Mouse (Mus musculus): ENCODE measurements around the gene Colgalt1. TPM values are rescaled to one million over a fixed set of nuclear protein-coding genes. Genes with fewer than 3 reads are reported as not detected.

Gene Colgalt1
- polyA plus RNA-seq, 1 experiment = 0.72 TPM

GRCm38 (mm10) chr8:71594324-71594722, 16.5 kb upstream of the Colgalt1 start:
- H3K36me3 ChIP-seq (ENCODE audit: control insufficient read depth) = peaks cover 15% of the 10 kb centered on the region
- TF ChIP-seq TAL1 (IDR thresholded peaks at IDR 0.05; ENCODE audit: low read length) (0 out of 3 replicates have a peak, but pooled peaks have one; percentile 15), GATA1 (IDR thresholded peaks at IDR 0.05; ENCODE audit: low read length) (no peak)
- H3K4me1 ChIP-seq (ENCODE audit: control insufficient read depth) = peaks cover 59% of the 10 kb centered on the region
- H3K9me3 ChIP-seq (ENCODE audit: control insufficient read depth, low read length) = no peaks in the 10 kb centered on the region
- H3K27me3 ChIP-seq (ENCODE audit: control insufficient read depth) = no peaks in the 10 kb centered on the region
- no peak overlapping the region for H3K4me3 ChIP-seq (replicated peaks)

DNA sequence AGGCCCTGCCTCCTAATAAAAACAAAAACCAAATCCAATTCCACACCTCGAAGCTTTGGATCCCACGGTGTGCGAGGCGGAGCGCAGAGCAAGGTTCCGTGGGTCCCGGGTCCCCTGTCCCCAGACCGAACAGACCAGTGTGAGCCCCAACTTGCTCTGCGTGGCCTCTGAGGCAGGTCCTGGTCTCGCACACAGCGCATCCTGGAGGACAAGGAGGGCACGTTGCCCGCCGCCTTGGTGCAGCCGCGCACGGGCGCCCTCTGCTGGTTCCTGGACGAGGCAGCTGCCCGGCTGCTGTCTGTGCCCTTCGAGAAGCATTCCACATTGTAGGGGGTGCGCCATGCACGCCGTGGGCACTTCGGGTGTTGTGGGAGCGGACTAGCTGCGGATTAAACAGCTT, 14.9 kb upstream of the Colgalt1 start:
- Histone ChIP-seq H3K9me3 (ENCODE audit: control insufficient read depth, low read length) (no peaks in the 10 kb centered on the region), H3K4me3 (replicated peaks) (no peak overlapping the region), H3K4me1 (ENCODE audit: control insufficient read depth) (peaks cover 51% of the 10 kb centered on the region), H3K27me3 (ENCODE audit: control insufficient read depth) (peaks cover 3% of the 10 kb centered on the region; the same call in 1 of the 2 replicates), H3K36me3 (ENCODE audit: control insufficient read depth) (peaks cover 17% of the 10 kb centered on the region)
- no peak for TF ChIP-seq TAL1 (IDR thresholded peaks at IDR 0.05; ENCODE audit: low read length)
- no peak for TF ChIP-seq GATA1 (IDR thresholded peaks at IDR 0.05; ENCODE audit: low read length)

- Histone ChIP-seq H3K36me3 (ENCODE audit: control insufficient read depth) (peaks cover 17% of the 10 kb centered on the region), H3K27me3 (ENCODE audit: control insufficient read depth) (peaks cover 3% of the 10 kb centered on the region; the same call in 1 of the 2 replicates), H3K4me1 (ENCODE audit: control insufficient read depth) (peaks cover 46% of the 10 kb centered on the region), H3K4me3 (replicated peaks) (no peak overlapping the region), H3K9me3 (ENCODE audit: control insufficient read depth, low read length) (no peaks in the 10 kb centered on the region)
- TF ChIP-seq GATA1 (IDR thresholded peaks at IDR 0.05; ENCODE audit: low read length) (no peak), TAL1 (IDR thresholded peaks at IDR 0.05; ENCODE audit: low read length) (no peak)
These were observed 14.4 kb upstream of the Colgalt1 start for GRCm38 (mm10) chr8:71596384-71596783.

DNA sequence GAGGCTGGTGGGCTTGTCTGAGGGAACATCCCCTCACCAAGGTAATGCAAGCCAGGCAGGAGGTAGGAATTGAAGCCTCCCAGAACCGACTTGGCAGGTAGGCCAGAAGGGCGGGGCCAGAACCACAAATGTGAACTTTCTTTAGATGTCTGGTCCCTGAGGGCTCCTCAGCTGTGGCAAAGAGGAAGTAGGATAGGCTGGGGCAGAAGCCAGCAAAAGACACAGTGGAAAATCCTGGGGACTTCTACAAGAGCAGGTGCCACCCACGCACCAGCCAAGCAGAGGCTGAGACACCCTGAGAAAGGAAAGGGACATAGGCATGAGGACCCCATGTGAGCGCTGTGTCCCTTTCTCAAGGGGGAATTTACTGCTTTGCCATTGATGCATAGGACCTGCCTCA, 14.0 kb upstream of the Colgalt1 start:
- H3K9me3 ChIP-seq (ENCODE audit: control insufficient read depth, low read length) = no peaks in the 10 kb centered on the region
- TF ChIP-seq GATA1 (IDR thresholded peaks at IDR 0.05; ENCODE audit: low read length) (no peak), TAL1 (IDR thresholded peaks at IDR 0.05; ENCODE audit: low read length) (no peak)
- H3K27me3 ChIP-seq (ENCODE audit: control insufficient read depth) = peaks cover 4% of the 10 kb centered on the region; the same call in 1 of the 2 replicates
- H3K4me1 ChIP-seq (ENCODE audit: control insufficient read depth) = peaks cover 42% of the 10 kb centered on the region
- peaks cover 17% of the 10 kb centered on the region for H3K36me3 ChIP-seq (ENCODE audit: control insufficient read depth)
- no peak overlapping the region for H3K4me3 ChIP-seq (replicated peaks)

DNA sequence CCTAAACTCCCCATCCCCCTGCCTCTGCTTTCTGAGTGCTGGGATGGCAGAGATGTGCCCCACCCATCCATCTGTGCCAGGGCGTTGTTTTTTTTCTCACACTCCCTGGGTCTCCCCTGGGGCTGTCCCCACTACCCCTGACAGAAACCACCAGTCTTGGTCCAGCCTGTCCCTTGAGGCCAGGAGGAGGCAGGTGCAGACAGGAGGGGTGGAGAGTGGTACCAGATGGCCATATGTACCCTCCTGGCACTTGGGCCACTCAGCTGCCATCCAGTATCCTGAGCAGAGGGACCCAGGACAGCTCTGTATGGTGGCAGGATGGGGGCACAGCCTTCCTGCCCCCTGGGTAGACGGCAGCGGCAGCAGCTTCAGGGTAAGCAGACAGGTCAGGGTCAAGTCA, 13.3 kb upstream of the Colgalt1 start, which contains the start of gene Fam129c:
Fam129c (plus strand) TSS at position 198 of the 400 bp plus-strand sequence.
- Histone ChIP-seq H3K9me3 (ENCODE audit: control insufficient read depth, low read length) (no peaks in the 10 kb centered on the region), H3K4me3 (replicated peaks) (no peak within 1 kb of the TSS), H3K27me3 (ENCODE audit: control insufficient read depth) (peaks cover 10% of the 10 kb centered on the region), H3K36me3 (ENCODE audit: control insufficient read depth) (peaks cover 17% of the 10 kb centered on the region), H3K4me1 (ENCODE audit: control insufficient read depth) (peaks cover 37% of the 10 kb centered on the region)
- no peak for TF ChIP-seq TAL1 (IDR thresholded peaks at IDR 0.05; ENCODE audit: low read length)

DNA sequence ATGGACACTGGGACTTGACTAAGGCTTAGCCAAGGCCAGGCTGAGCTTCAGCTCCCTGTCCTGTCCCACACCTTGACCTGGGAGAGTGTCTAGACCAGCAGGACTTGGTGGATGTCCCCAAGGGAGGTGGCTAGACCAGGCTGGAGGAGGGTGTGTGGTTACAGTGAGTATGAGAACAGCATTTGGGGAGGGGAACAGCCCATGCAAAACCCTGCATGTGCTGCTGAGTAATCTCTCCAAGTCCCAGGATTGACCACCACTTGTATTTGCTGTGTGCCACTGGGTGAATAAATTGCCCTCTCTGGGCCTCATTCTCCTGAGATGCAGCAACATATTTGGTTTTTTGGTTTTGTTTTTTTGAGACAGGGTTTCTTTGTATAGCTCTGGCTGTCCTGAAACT, 12.4 kb upstream of the Colgalt1 start:
- Histone ChIP-seq H3K36me3 (ENCODE audit: control insufficient read depth) (peaks cover 17% of the 10 kb centered on the region), H3K27me3 (ENCODE audit: control insufficient read depth) (peaks cover 19% of the 10 kb centered on the region)
- TF ChIP-seq TAL1 (IDR thresholded peaks at IDR 0.05; ENCODE audit: low read length) = no peak

GRCm38 (mm10) chr8:71598841-71599240, 12.0 kb upstream of the Colgalt1 start:
- peaks cover 16% of the 10 kb centered on the region for H3K36me3 ChIP-seq (ENCODE audit: control insufficient read depth)
- H3K9me3 ChIP-seq (ENCODE audit: control insufficient read depth, low read length) = no peaks in the 10 kb centered on the region
- no peak for TF ChIP-seq TAL1 (IDR thresholded peaks at IDR 0.05; ENCODE audit: low read length)
- no peak for TF ChIP-seq GATA1 (IDR thresholded peaks at IDR 0.05; ENCODE audit: low read length)
- no peak overlapping the region for H3K4me3 ChIP-seq (replicated peaks)
- H3K4me1 ChIP-seq (ENCODE audit: control insufficient read depth) = peaks cover 25% of the 10 kb centered on the region
- peaks cover 19% of the 10 kb centered on the region for H3K27me3 ChIP-seq (ENCODE audit: control insufficient read depth)

More for the DNA sequence above, 12.4 kb upstream of the Colgalt1 start:
- Histone ChIP-seq H3K4me3 (replicated peaks) (no peak overlapping the region), H3K9me3 (ENCODE audit: control insufficient read depth, low read length) (no peaks in the 10 kb centered on the region), H3K4me1 (ENCODE audit: control insufficient read depth) (peaks cover 30% of the 10 kb centered on the region)

- Histone ChIP-seq H3K4me3 (replicated peaks) (no peak overlapping the region), H3K36me3 (ENCODE audit: control insufficient read depth) (peaks cover 5% of the 10 kb centered on the region), H3K4me1 (ENCODE audit: control insufficient read depth) (peaks cover 13% of the 10 kb centered on the region), H3K9me3 (ENCODE audit: control insufficient read depth, low read length) (no peaks in the 10 kb centered on the region), H3K27me3 (ENCODE audit: control insufficient read depth) (peaks cover 19% of the 10 kb centered on the region)
- no peak for TF ChIP-seq TAL1 (IDR thresholded peaks at IDR 0.05; ENCODE audit: low read length)
- no peak for TF ChIP-seq GATA1 (IDR thresholded peaks at IDR 0.05; ENCODE audit: low read length)
These were observed 8.7 kb upstream of the Colgalt1 start for GRCm38 (mm10) chr8:71601939-71602665.

GRCm38 (mm10) chr8:71602666-71603334, 8.0 kb upstream of the Colgalt1 start:
- H3K27me3 ChIP-seq (ENCODE audit: control insufficient read depth) = peaks cover 19% of the 10 kb centered on the region
- H3K4me1 ChIP-seq (ENCODE audit: control insufficient read depth) = peaks cover 11% of the 10 kb centered on the region
- peaks cover 2% of the 10 kb centered on the region for H3K36me3 ChIP-seq (ENCODE audit: control insufficient read depth)
- TF ChIP-seq GATA1 (IDR thresholded peaks at IDR 0.05; ENCODE audit: low read length) (no peak), TAL1 (IDR thresholded peaks at IDR 0.05; ENCODE audit: low read length) (no peak)
- H3K4me3 ChIP-seq (replicated peaks) = no peak overlapping the region
- H3K9me3 ChIP-seq (ENCODE audit: control insufficient read depth, low read length) = no peaks in the 10 kb centered on the region
